Comparison of ENCODE assay signal across 9 mouse cellular contexts in genomic region chr5:119972802-119973437, GRCm38 (mm10).
DNase-seq lines count a peak whose midpoint lies in the region; ATAC-seq and TF ChIP-seq lines count a peak whose summit lies in the region.
"Had no signal": no experiment of that assay in that cellular context is flagged by ENCODE, and none has a peak within 500 bp of the region (broad histone marks: within the 10 kb centered on the region; RNA-seq: fewer than 3 reads in every experiment).

No protein-coding gene starts in this region.

- no peaks in the 10 kb centered on the region for H3K36me3 ChIP-seq in kidney, postnatal 0 days (ENCODE audit: insufficient read depth, low read length)
- H3K36me3 ChIP-seq in hindbrain, embryonic 13.5 days, result no peaks in the 10 kb centered on the region

- no peak overlapping the region for H3K4me3 ChIP-seq in kidney, postnatal 0 days (replicated peaks; ENCODE audit: low read depth, low read length)
- H3K4me3 ChIP-seq in hindbrain, embryonic 13.5 days, result no peak overlapping the region
- peak overlapping the region; percentile 53 for H3K4me3 ChIP-seq in lung, adult 2 months (replicated peaks; ENCODE audit: extremely low read depth, low read depth, low read length)
- no peak overlapping the region for H3K4me3 ChIP-seq in gastrocnemius, adult 2 months

- intact Hi-C loops in gastrocnemius, adult 2 months (cut with DNase I), result no loop called here

- TF ChIP-seq CTCF in kidney, postnatal 0 days (IDR thresholded peaks at IDR 0.05; ENCODE audit: low read depth), result no peak
- no peak for TF ChIP-seq CTCF in lung, adult 2 months (IDR thresholded peaks at IDR 0.05; ENCODE audit: insufficient read depth, low read length)
- TF ChIP-seq CTCF in gastrocnemius, adult 2 months (IDR thresholded peaks at IDR 0.05), result no peak

- H3K4me1 ChIP-seq in kidney, postnatal 0 days (replicated peaks; ENCODE audit: insufficient read depth, low read length), result no peaks in the 10 kb centered on the region
- H3K4me1 ChIP-seq in hindbrain, embryonic 13.5 days (replicated peaks), result peaks cover 9% of the 10 kb centered on the region; the same call in 1 of the 2 replicates
- H3K4me1 ChIP-seq in lung, adult 2 months (ENCODE audit: control insufficient read depth, insufficient read depth, low read length), result peaks cover 2% of the 10 kb centered on the region; the same call in 1 of the 2 replicates

- DNase-seq in kidney, postnatal 0 days (ENCODE audit: low spot score), result no peak
- no peak for DNase-seq in kidney, adult 8-10 months
- peak; percentile 42 for DNase-seq in embryo, embryonic 11 days
- DNase-seq in lung, adult 2 months, result peak; percentile 6
- peak; percentile 48 for DNase-seq in right cerebral cortex, postnatal 14 days
- no peak for DNase-seq in thymus, postnatal 25 days
- no peak for DNase-seq in gastrocnemius, adult 2 months

- H3K4me2 ChIP-seq in kidney, postnatal 0 days (ENCODE audit: low read length), result no peak overlapping the region
- peak overlapping the region; percentile 28 for H3K4me2 ChIP-seq in hindbrain, embryonic 13.5 days

- ATAC-seq in kidney, postnatal 0 days (replicated peaks; ENCODE audit: low FRiP score, low read depth), result 0 out of 2 replicates have a peak, but pooled peaks have one; percentile 40
- peak; percentile 79; the same call in 1 of the 2 replicates for ATAC-seq in hindbrain, embryonic 13.5 days (ENCODE audit: low FRiP score)
- ATAC-seq: Patski had no signal

- 37% methylated on average over 24 of the region's 24 CpGs for WGBS in kidney, postnatal 0 days
- WGBS in hindbrain, embryonic 13.5 days, result 56% methylated on average over 24 of the region's 24 CpGs
- WGBS in lung, adult 2 months, result 20% methylated on average over 24 of the region's 24 CpGs

- no peaks in the 10 kb centered on the region for H3K27me3 ChIP-seq in kidney, postnatal 0 days (ENCODE audit: insufficient read depth, low read length)
- H3K27me3 ChIP-seq in hindbrain, embryonic 13.5 days, result no peaks in the 10 kb centered on the region

- no peak overlapping the region for H3K27ac ChIP-seq in kidney, postnatal 0 days
- H3K27ac ChIP-seq in hindbrain, embryonic 13.5 days, result peak overlapping the region; percentile 60
- H3K27ac ChIP-seq in gastrocnemius, adult 2 months, result no peak overlapping the region

- TF ChIP-seq POLR2A in lung, adult 2 months (IDR thresholded peaks at IDR 0.05; ENCODE audit: borderline replicate concordance, extremely low read depth, low read depth, low read length), result no peak

- no peaks in the 10 kb centered on the region for H3K9me3 ChIP-seq in kidney, postnatal 0 days (replicated peaks; ENCODE audit: low read length)
- H3K9me3 ChIP-seq in hindbrain, embryonic 13.5 days, result no peaks in the 10 kb centered on the region

- H3K9ac ChIP-seq in kidney, postnatal 0 days (ENCODE audit: low read depth, low read length), result no peak overlapping the region
- H3K9ac ChIP-seq in hindbrain, embryonic 13.5 days, result no peak overlapping the region

Comparison
In these comparisons a context has a peak if more than half of its experiments do, and no peak if none do; other contexts are left out.
1. DNase-seq: peak in embryo, embryonic 11 days (single experiment), lung, adult 2 months (single experiment) and right cerebral cortex, postnatal 14 days (single experiment); none in kidney, postnatal 0 days (single experiment), kidney, adult 8-10 months (0 of 2), thymus, postnatal 25 days (single experiment) and gastrocnemius, adult 2 months (single experiment).